Mouse (Mus musculus) layer of hippocampus, adult 8-10 months (tissue): ENCODE measurements around the gene Bsn. TPM values are rescaled to one million over a fixed set of nuclear protein-coding genes. Genes with fewer than 3 reads are reported as not detected.
A peak's percentile ranks its signal among the peaks of the same experiment; 100 is the strongest.

Experiments used
- DNase-seq, 2 experiments: peaks; one replicate each; pipeline ENCODE4 v3.0.0; 2022; ENCODE audit warnings: low spot score in 2 of 2
- total RNA-seq, 4 experiments: library from RNA; stranded (reverse); gene quantifications; 2 replicates each; pipeline ENCODE4 v1.2.4; 2022

The Bsn gene
- total RNA-seq, 4 experiments from 2014 or later = 192 to 224 (median 203) TPM

GRCm38 (mm10) chr9:108094184-108094941, 95.8 kb downstream of the Bsn start, which contains the start of gene Apeh:
Gene Apeh, minus strand, starts transcription at chr9:108094606.
- DNase-seq = peak; percentile 80 to 81

GRCm38 (mm10) chr9:108093586-108093985, 96.6 kb downstream of the Bsn start:
- DNase-seq = no peak

- DNase-seq = no peak
These were observed 99.5 kb downstream of the Bsn start for GRCm38 (mm10) chr9:108090611-108091120.

GRCm38 (mm10) chr9:108085261-108085660, 104.9 kb downstream of the Bsn start:
- DNase-seq = no peak

- DNase-seq = no peak
These were observed 106.6 kb downstream of the Bsn start for GRCm38 (mm10) chr9:108083561-108083960.

GRCm38 (mm10) chr9:108082988-108083431, 107.2 kb downstream of the Bsn start, which contains the start of gene Rnf123:
Gene Rnf123, minus strand, starts transcription at chr9:108083346.
- DNase-seq = no peak

DNA sequence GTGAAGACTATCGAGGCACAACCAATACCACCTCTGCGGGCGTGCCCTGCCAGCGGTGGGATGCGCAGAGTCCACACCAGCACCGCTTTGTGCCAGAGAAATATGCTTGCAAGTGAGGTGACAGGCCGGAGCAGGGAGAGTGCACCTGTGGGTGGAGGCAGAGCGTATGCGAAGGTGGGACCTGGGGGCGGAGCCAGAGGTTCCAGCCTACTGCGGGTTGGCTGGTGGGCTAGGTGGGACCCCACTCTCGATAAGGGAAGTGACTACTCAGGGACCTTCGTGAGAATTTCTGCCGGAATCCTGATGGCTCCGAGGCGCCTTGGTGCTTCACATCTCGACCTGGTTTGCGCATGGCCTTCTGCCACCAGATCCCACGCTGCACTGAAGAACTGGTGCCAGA, 107.6 kb downstream of the Bsn start:
- DNase-seq = no peak

GRCm38 (mm10) chr9:108080168-108080567, 110.0 kb downstream of the Bsn start, which contains the start of gene Mst1:
Gene Mst1, plus strand, starts transcription at chr9:108080436.
- DNase-seq = no peak

DNA sequence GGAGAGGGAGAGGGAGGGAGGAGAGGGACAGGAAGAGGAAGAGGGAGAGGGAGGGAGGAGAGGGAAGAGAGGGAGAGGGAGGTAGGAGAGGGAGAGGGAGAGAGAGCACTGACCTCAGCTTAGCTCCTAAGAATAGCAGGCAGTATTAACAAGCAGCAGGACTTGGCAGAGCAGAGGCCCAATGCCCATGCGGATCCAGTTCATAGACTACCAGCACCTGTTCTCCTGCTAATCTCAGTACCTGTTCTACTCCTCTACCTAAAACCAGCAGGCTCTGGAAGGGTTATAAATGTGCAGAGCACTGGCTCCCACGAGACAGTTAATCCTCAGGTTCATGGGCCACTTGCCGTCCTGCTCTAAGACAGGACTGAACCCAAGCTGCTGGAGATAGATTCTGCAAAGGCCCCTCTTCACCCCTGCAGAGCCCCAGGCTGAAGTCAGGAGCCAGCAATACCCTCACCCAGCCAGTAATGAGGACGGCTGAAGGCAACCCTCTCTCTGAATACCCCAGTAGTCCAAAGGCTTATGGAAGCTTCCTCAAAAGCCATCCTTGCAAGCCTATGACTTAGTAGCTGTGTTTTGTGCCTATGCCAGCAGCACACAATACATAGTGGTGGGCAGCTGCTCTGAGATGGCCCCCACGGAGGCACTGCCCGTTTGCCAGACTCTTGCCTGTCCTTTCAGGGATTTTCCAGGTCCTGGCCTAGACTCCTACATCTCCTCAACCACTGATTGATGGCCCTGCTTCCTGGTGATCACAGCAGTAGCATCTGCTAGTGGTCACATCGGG, 116.8 kb downstream of the Bsn start:
- DNase-seq = no peak

DNA sequence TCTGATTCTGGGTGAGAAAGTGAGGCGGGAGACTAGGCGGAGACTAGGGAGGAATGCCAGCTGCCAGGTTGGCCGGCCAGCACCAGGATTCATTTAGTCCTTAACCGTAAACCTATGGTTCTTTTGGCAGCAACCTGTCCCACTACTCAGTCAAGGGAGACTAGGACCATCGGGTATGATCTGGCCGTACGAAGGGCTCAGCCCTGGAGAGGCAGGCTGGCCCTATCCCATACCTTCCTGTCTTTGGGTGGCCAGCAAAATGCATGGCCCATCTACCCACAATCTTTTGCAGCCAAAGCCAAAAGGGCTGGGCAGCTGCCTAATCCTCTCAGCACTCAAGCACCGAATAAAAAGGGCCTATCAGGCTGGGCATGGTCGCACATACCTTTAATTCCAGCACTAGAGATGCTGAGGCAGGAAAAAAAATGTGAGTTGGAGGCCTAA, 117.7 kb downstream of the Bsn start:
- no peak for DNase-seq

DNA sequence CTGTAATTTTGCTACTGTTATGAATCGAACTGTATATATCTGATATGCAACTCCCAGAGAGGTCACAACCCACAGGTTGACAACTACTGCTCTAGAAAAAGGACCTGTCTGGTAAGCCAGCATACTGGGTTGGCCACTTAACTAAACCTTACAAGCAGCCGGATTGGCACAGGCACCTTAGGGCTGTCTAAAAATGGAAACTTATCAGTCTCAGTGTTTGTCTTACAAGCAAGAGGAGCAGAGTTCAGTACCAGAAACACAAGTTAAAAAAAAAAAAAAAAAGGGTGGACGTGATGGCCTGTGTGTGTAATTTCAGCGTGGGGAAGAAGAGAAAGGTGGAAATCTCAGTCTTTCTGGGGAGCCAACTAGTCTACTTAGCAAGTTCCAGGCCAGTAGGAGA, 118.4 kb downstream of the Bsn start:
- DNase-seq = no peak

DNA sequence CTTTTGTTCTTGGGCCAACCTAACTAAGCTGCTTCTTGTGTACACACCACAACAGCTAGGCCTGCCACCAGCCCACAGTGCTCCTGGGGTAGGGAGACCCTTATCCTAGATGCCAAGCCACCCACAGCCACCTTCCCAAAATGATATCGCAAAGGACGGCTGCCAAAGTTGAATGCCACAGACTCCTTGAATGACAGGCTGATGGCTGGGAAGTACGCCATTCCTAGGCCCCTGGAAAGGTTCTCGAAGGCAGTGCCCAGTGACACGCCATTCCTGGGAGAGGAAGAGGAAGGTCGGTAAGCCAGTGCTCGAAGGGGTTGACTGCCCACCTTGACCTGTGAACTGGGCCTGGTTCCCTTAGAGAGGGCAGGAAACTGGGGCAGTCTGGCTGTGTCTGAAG, 120.7 kb downstream of the Bsn start:
- no peak for DNase-seq

- no peak for DNase-seq
These were observed 121.2 kb downstream of the Bsn start for GRCm38 (mm10) chr9:108069007-108069406.

DNA sequence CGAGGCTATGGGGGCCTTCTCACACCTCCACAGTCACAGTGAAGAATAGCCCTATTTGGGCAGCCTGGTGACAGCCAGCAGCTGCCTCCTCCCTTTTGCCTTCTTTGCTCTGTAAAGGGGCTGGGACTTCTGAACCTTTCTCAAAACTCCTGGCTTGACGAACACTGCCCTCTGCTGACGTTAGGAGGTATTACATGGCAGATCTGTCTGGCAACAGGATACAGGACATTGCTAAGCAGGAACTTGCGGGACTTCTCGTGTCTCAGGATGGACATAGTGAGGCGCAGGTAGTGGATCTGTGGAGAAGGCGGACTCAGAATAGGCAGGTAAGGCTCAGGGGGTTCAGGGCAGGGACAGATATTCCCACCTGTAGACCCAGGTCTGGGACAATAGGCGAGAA, 122.3 kb downstream of the Bsn start:
- DNase-seq = peak; percentile 73 to 87

- DNase-seq = no peak
These were observed 123.0 kb downstream of the Bsn start for GRCm38 (mm10) chr9:108067199-108067598.

DNA sequence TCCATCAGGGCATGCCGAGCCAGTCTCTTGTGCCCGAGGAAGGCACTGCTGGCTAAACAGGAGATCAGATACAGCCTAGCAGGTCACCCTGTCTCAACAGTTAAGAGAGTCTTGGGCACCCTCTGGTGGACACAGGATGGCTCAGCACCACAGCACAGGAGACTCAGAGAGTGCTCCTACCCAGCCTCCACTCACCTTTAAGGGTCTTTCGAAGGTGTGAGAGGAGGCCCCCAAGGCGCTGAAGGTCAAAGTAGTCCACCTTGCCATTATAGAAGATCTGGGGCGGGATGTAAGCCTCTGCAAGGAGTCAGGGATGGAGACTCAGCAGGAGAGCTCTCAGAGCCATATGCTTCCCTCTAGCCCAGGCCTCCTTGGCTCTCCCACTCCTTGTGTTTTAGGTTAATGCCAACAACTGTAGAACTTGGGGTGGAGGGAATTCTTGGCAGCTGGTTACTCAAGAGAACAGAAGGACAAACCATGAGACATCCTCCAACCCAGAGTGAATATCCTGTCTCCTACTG, 124.6 kb downstream of the Bsn start:
- peak; percentile 41 to 67 for DNase-seq

DNA sequence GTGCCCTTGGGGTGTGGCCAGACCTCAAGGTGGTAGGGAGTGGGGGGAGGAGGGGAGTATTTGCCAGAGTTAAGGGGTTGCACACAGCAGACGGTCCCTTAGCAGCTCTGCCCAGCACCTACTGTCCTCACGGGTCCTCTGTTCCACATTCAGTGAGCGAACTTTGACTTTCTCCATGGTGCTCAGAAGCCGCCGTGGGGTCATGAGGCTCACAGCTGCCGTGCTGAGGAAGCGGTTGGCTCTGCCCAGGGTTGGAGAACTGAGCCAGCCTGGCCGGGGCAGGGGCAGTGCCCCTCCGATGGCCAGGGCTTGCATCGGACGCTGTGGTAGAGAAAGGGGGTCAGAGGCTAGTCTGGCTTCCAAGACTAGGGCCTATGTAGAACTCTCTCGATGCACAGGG, 126.8 kb downstream of the Bsn start:
- no peak for DNase-seq

DNA sequence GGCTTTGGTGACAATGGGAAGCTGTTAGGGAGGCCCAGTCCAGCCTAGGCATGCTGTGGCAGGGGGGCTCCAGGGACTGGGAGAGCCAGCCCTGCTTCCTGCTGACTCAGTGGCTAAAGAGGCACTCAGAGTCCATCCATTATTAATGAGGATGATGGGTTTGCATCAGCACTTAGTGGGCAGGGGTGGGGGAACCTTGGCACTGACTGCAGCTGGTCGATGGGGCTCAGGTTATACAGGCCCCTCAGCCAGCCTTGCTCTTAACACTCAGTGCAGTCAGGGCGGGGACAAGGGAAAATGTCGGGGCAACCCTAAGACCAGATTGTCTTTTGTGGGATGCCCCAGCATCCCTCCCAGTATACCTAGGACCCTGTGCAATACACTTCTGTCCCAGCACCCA, 128.0 kb downstream of the Bsn start:
- DNase-seq = no peak

DNA sequence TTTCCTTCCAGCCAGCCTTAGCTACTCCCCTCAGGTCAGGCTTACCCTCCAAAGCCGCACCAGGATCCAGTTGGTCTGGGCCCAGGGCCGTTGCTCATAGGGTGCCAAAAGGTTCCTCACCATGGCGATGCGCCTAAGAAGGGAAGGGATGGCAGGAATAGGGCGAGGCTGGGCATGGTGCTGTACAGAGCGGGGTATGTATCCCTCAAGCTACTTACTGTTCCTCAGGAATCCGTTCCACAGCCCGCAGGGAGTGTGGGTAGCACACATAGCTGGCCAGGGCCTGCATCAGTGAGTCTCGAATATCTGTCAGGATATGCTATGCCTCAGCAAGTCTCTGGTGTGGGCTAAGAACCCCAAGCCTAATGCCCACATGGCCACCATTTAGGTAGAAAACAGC, 131.9 kb downstream of the Bsn start:
- no peak for DNase-seq

DNA sequence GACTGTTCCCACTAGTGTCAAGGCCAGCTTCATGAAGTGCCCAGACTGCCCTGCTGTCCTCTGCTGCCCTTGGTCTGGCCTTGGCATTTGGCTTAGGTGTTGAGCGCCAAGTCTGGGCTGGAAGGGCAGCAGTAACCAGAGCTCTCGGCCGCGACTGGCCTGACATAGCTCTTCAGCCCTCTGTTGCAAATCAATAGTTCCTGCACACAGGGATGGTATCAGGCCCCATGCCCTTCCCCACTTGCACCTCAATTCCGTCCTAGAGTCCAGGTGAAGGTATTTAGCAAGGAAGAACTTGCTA, 133.0 kb downstream of the Bsn start:
- no peak for DNase-seq

- no peak for DNase-seq
These were observed 133.6 kb downstream of the Bsn start for GRCm38 (mm10) chr9:108056361-108057261.
